Mouse (Mus musculus): ENCODE results near the gene Cyp46a1. TPM values are rescaled to one million over a fixed set of nuclear protein-coding genes. Genes with fewer than 3 reads are reported as not detected.

The Cyp46a1 gene
- polyA plus RNA-seq, 1 experiment from 2014 or later: 8.8 TPM

Other genes starting within 250 kb of the Cyp46a1 start
- gene Setd3, start 155.1 kb upstream of the Cyp46a1 start, polyA plus RNA-seq (2015; fragmentation: Nextera tagmentation; extraction: Ambion mirVana): 93.2 and 96.1 TPM in 2 replicates
- gene Ccnk, start 154.8 kb upstream of the Cyp46a1 start, polyA plus RNA-seq (2015; fragmentation: Nextera tagmentation; extraction: Ambion mirVana): 4.1 and 4.4 TPM in 2 replicates
- 6.6 and 6.9 TPM in 2 replicates for gene Ccdc85c, start 59.0 kb upstream of the Cyp46a1 start, polyA plus RNA-seq (2015; fragmentation: Nextera tagmentation; extraction: Ambion mirVana)
- 0.83 and 1.1 TPM in 2 replicates for gene Hhipl1, start 28.1 kb upstream of the Cyp46a1 start, polyA plus RNA-seq (2015; fragmentation: Nextera tagmentation; extraction: Ambion mirVana)
- gene Eml1, start 36.6 kb downstream of the Cyp46a1 start, polyA plus RNA-seq (2015; fragmentation: Nextera tagmentation; extraction: Ambion mirVana): 36.5 and 41.9 TPM in 2 replicates
- 65.6 and 69.9 TPM in 2 replicates for gene Evl, start 220.3 kb downstream of the Cyp46a1 start, polyA plus RNA-seq (2015; fragmentation: Nextera tagmentation; extraction: Ambion mirVana)